Mouse (Mus musculus) embryonic fibroblast, embryonic 13.5 days (primary cell): ENCODE data around the gene Scn4a.

Experiments used
- CTCF ChIP-seq: IDR thresholded peaks from 2 replicates; pipeline ENCODE4 v1.5.1; 2011; ENCODE audit warnings: mild to moderate bottlenecking, control low read depth, low read length, moderate library complexity, borderline replicate concordance; ENCODE audit not compliant: insufficient read depth
- POLR2A ChIP-seq: IDR thresholded peaks from 2 replicates; pipeline ENCODE4 v1.6.1; 2011; ENCODE audit warnings: low read depth, mild to moderate bottlenecking, control low read depth, low read length, moderate library complexity

DNA sequence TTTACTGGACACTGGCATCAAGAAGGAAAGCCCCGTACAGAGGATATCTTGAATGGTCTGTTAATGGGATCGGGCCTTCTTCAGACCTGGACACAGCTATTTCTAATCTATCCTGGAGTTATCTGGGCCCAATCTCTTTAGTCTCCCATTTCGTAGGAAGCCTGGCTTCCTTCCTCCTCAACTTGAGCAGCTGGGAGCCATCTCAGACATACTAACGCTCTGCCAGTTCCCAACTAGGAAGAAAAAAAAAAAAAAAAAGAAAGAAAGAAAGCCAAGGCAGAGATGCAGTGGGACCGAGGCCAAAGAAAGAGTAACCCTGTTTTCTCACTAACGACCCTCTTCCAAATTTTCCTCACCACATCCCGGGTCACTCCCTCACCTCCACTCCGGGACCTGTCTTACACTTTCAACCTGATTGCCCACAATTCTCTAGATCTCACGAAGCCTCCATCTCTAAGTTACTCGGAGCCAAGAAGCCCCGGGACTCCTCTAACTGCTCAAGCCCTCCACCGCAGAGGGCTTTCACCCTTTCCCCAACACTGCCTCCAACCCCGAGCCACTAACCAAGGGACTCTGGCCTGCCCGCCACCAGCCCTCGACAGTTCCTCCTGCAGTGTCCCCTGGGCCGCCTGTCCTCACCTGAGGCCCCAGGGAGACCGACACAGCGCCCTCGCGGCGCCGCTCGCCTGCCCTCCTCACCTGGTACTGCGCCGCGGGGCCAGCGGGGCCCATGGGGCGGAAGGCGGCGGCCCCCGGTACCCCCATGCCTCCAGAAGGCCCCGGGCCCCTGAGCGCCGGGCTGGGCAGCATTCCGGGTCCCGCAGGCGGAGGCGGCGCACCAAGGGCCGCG, 81.1 kb downstream of the Scn4a start:
- TF ChIP-seq POLR2A = no peak
- no peak for TF ChIP-seq CTCF
